Mouse (Mus musculus) gonadal fat pad, adult 2 months (tissue): ENCODE results near the gene Abca3. TPM values are rescaled to one million over a fixed set of nuclear protein-coding genes. Genes with fewer than 3 reads are reported as not detected.
A peak's percentile ranks its signal among the peaks of the same experiment; 100 is the strongest.
"Not testable (repeated sequence)": the region's sequence is repeated elsewhere in the genome, so short reads cannot be mapped to it uniquely, and the experiment has no call there.

Experiments
- DNase-seq: peaks from one replicate; pipeline ENCODE4 v3.0.0-alpha.2; 2012; ENCODE audit warnings: low read depth
- polyA plus RNA-seq: library from polyadenylated mRNA; depleted of rRNA; stranded (reverse); fragments of >200 nt; gene quantifications from 2 replicates; pipeline ENCODE4 v1.2.3, GENCODE M21; 2012

The Abca3 gene
- polyA plus RNA-seq, 1 experiment, result 78.6 TPM

- DNase-seq, result no peak
Observed at GRCm38 (mm10) chr17:24383789-24384188, 32.0 kb downstream of the Abca3 start.

GRCm38 (mm10) chr17:24388711-24389110 lies 37.0 kb downstream of the Abca3 start:
- no peak for DNase-seq

DNA sequence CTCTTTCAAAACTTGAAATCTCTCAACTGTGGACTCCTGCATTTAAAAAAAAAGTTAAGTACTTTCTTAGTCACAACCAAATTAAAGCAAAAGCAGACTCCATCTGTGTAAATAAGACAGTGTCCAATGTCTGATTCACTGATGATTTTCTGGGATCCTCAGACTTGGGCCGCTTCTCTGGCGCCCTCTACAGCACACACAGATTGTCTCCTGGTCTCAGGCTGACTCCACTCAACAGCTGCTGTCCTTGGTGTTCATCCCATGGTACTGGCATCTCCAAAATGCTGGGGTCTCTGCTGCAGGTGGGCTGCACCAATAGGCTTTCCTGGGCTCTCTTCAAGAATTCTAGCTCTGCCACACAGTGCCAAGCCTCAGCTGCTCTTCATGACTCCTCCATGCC lies 38.1 kb downstream of the Abca3 start:
- no peak for DNase-seq

DNA sequence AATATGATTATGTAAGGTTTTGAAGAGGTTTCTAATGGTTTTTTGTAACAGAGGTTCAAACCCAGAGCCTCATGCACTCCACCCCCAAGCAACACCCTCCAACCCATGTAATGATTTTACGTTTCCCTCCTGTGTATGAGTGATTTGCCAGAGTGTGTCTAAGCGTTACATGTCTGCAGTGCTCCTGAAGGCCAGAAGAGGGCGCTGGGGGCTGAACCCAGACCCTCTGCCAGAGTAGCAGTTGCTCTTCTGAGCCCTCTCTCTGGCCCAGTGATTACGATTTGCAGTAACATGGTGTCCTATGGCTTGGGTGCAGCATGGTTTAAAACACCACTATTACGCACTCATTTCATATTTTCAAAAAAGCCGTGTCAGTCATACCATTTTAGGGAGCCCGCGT lies 39.4 kb downstream of the Abca3 start:
- DNase-seq, result no peak

DNA sequence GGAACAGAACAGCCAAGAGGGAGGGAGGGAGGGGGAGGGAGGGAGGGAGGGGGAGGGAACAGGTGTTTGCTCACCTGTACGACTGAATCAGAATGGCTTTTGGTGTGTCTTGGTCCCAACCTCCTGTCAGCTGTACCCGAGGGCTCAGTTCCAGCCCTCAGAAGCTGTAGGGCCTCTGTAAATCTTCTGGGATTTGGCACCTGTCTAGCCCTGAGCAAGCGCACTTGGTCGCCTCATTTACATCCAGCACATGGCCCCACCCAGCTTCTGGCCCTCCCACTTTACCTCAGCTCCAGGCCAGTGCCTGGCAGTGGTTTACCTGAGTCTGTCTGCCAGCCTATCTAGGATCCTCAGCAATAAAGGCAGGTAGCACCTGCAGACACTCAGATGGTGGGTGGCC lies 41.8 kb downstream of the Abca3 start:
- DNase-seq, result no peak

DNA sequence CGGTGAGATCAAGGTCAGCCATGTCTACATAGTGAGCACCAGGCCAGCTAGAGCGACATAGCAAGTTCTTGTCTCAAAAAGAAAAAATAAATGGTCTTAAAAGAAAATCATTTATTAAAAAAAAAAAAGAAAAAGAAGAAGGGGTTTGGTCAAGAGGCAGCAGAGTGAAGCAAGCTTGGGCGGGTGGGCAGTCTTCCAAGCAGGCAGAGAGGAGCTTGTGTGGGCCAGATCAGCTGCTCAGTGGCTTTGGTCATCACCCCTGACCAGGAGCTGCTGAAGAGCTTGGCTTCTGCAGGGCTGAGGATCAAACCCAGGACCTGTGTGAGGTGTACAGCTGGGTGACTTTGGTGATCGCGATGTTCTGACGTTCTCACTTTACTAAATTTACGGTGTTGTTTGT lies 42.7 kb downstream of the Abca3 start:
- DNase-seq, result no peak

DNA sequence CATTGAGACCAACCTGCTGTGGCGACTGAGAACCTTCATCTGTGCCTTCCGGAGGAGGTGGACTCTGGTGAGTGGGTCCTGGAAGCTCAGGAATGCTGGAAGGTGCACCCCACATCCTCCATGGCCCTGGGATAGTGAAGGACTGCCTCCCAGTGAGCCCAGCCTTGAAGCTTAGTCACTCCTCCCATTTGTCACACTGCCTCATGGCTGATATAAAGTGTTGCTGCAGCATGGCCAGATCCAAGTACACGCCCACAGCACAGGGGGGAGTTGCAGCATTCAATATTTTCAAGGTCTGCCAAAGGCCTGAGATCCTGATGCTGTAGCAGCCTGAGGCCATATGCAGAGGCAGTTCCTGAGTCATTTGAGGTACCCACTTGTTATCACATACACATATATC lies 50.6 kb downstream of the Abca3 start:
- DNase-seq, result no peak

GRCm38 (mm10) chr17:24407116-24407803 lies 55.5 kb downstream of the Abca3 start:
- no peak for DNase-seq

DNA sequence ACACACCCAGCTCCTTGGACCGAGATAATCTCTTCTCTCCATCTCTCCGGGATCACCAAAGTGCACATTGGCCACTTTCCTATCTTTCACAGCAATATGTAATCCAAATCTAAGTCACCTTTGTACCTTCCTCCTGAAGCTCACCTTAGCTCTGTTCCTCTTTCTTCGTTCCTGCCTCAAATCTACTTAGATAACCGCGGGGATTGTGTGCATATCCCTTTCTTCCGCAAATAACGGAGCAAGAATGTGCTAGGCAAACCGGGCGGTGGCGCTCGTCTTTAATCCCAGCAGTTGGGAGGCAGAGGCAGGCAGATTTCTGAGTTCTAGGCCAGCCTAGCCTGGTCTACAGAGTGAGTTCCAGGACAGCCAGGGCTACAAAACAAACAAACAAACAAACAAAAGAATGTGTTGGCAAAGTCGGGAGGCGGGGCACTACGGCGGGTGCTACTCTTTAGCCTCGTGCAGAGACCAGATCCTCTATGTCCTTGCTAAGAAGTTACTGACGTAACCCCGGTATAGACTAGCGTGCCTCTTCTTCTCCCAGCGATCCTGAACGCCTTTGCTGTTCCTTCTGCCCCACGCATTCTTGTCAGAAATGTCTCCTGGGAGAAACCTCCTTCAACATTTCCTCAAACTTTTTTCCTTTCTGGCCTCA lies 61.9 kb downstream of the Abca3 start:
- DNase-seq, result no peak

- peak; percentile 83 for DNase-seq
Observed at GRCm38 (mm10) chr17:24414230-24414976, 62.7 kb downstream of the Abca3 start, which contains the start of gene Rnps1. Gene Rnps1 (plus strand): TSS chr17:24414565.

DNA sequence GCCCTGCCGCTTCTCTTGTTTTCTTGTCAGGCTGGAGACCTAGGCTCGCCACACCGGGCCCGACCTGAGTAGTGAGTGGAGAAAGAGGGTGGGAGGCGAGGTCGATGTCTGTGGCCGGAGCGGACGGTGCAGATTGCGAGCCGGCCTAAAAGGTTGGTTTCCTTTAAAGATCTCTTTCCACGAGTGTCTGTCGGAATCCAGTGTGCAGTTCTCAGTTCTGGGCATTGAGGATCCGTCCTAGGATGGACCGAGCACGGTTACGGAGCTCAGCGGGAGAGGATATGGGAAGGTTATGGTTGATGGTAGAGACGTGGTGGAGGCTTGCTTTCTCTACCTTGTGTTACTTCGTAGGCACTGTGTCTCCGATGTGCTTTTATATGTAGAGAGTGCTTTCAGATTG lies 63.3 kb downstream of the Abca3 start:
- no peak for DNase-seq

GRCm38 (mm10) chr17:24416051-24416652 lies 64.4 kb downstream of the Abca3 start:
- DNase-seq, result peak; percentile 79

DNA sequence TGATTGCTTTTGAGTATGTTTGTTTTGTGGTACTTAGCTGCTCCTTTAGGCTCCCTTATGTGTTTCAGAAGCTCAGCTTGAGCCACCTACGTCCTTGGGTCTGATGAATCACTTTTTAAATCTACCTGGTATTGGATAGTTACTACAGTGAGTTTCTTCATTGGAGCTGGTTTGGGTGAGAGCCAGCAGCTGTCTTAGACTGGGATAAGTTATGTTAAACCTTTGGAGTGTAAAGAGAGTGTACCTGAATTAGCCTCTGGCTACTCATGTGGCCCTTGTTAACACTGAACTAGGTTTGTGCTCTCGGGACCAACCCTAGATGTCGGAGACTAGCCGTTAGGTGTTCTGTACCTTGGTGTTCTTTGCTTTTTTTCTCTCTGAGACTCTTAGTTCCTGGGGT lies 71.4 kb downstream of the Abca3 start:
- no peak for DNase-seq

DNA sequence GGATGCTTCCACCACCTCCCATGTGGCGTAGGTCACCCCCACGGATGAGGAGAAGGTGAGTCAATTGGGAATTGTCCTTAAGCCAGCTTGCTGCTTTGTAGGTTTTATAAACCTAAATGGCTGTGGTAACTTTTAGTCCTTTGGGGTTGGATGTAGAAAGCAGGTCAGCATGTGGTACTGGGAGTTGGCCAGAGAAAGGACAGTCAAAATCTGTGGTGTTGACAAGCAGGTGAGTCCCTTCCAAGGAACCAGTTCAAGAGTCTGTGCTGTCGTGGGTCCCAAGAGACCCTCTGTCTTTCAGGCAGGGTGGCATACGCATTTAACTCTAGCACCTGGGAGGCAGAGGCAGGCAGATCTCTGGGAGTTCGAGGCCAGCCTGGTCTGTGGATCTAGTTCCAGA lies 72.7 kb downstream of the Abca3 start:
- DNase-seq, result no peak

GRCm38 (mm10) chr17:24425326-24425725 lies 73.6 kb downstream of the Abca3 start:
- DNase-seq, result not testable (repeated sequence)

GRCm38 (mm10) chr17:24425905-24426304 lies 74.2 kb downstream of the Abca3 start:
- DNase-seq, result no peak

DNA sequence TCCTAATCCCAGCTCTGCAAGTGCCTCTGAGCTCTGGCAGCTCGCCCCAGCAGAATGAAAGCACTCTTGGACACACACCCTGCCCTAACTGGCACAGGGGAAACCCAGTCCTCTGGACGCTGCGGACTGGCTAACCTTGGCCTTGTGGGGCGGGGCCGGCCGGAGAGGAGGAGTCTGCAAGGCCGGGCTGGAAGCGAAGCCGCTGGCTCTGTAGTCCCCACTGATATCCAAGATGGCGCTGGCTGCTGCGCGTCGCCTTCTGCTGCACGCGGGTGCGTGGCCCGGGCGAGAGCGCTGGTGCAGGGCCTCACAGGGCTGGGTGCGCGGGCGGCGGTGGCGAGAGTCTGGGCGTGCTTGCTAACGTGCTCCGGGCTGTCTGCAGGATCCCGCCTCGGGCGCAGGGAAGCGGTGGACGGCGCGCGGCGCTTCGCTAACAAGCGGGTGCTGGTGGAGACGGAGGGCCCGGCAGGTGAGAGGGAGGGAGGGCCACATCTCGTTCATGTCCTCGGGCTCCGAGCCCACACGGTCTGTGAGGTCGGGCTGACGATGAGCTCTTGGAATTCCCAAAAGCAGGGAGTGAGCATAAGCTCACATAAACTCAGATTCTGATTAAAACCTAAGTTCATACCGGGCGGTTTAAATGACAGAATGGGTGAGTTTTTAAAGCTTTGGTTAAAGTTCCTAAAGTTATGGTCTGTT lies 74.9 kb downstream of the Abca3 start, which contains the start of gene Eci1:
TSS of gene Eci1 (plus strand) at position 171 of the 699 bp plus-strand sequence.
- DNase-seq, result no peak

DNA sequence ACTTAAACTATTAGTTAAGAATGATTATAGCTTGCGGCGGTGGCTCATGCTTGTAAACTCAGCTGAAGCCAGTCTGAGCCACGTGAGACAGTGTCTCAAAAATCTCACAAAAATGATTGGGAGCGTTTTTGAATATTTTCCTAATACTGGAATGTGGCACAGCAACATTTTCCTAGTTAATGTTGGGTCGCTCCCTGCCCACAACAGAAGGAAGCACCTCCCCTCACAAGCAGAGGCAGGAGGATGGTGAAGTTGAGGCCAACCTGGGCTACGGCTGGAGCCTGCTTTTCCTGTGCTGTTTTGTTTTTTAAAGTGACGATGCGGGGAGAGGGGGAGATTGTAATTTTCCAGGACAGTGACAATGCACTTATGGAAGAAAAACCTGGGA lies 75.4 kb downstream of the Abca3 start:
- no peak for DNase-seq

DNA sequence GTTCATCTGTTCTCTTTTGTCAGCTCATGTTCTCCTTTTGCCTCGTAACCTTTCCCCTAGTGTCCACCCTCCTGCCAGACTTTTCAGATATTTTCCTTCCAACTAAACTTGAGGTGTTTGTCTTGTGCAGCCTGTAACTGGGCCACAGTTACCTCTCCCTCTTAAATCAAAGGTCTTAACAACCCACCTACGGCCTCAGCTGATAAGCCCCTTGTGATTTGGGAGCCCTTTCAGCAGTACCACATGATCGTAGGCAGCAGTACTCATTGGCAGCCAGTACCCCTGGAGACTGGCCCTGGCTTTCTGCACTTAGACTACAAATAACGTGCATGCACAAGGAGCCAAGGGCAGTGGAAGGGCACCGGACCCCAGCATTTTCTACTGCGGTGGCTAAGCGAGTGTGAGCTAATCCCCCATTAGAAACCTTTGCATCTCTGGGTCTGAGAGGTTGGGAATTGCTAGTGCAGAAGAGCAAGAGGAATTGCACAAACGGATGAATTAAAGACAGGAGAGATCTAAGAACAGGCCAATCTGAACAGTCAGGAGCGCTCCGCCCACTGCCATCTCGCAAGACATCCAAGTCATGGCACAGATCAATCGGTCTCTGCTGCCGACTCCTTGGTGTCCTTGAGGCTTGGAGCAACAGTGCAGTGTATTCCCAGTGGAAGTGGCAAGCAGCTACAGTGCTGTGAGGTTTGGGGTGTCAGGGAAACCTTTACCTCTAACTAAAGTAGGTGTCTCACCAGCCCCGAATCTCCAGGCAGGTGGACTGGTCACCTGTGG lies 77.6 kb downstream of the Abca3 start:
- no peak for DNase-seq

- DNase-seq, result no peak
Observed at GRCm38 (mm10) chr17:24437016-24437415, 85.3 kb downstream of the Abca3 start.

- no peak for DNase-seq
Observed at GRCm38 (mm10) chr17:24440377-24440776, 88.6 kb downstream of the Abca3 start.
